Mouse (Mus musculus) heart, postnatal 14 days (tissue): ENCODE measurements around the gene Mettl26. TPM values are rescaled to one million over a fixed set of nuclear protein-coding genes. Genes with fewer than 3 reads are reported as not detected.

Experiments
- DNase-seq, 2 experiments: peaks; one replicate each; pipeline ENCODE4 v3.0.0; 2021 to 2022
- intact Hi-C: fragments of 180-260 bp; cut with DNase I; formaldehyde crosslinking; loops from one replicate; pipeline ENCODE4 v1.15.1; 2025
- total RNA-seq, 2 experiments: library from RNA; stranded (reverse); gene quantifications; 2 replicates each; pipeline ENCODE4 v1.2.3; 2021

Mettl26 gene
- total RNA-seq, 2 experiments from 2014 or later: 11.3 to 13.2 TPM

DNA sequence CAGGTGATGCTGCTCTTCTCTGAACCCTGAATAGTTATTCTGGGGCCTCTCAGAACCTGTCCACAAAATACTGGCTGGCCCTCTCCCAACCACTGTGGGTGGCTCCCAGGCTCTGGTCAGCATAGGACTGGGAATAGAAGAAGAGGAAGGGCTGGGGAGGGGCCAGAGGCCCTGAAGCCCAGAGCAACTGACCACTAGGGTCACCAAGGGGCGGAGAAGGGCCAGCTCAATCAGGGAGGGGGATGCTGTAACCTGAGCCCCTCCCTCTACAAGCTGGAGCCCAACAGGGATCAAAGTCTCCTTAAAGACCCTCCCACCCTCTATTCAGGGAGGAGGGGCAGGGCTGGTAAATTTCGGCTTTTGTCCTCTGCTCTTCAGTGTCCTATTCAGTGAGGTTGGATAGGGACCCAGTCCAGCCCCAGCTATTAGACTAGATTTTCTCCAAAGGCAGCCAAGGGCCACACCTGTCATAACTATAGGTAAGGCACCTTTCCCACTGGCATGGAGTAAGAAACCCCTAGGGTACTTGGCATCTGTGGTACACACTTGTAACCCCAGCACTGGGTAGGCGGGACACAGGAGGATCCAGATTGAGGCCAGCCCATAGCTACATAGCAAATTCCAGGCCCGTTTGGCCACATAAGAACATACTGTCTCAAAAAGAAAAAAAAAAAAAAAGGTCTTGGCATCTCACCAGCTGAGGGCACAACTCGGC is 5.5 kb downstream of the Mettl26 start, which contains the start of gene Wfikkn1:
Gene Wfikkn1 (minus strand): TSS at position 663 of the 715 bp plus-strand sequence.
- intact Hi-C loops: no loop called here
- DNase-seq: no peak

DNA sequence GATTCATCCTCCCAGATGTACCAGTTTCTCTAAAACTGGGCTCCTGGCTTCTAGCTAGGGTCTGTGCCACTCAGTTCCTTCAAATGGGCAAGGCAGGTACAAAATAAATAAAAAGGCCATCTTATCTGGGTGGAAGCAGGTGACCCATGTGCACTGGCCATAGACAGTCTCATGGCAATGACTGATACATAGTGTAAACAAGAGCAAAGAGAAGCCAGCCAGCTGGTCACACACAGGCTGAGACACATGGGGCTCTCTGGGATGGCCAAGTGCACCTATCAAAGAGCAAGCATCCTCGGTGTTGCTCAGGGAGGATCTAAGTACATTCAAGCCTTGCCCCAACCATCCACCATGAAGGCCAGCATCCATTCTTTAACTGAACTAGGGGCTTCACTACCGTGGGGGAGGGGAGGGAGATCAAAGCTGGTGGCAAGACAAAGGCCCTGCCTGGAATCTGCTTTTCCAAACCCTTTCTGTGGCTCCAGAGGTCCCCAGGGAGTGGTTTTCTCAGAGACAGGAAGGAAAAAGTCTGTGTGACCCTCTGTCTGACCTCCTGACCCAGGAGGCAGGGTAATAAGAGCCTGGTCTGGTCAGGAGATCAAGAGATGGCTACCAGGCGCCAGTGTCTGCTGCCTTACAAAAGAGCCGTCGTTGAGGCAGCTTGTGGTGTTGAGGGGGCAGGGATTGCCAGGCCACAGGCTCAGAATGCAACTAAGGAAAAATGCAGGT is 6.2 kb downstream of the Mettl26 start:
- no peak for DNase-seq
- intact Hi-C loops: no loop called here

DNA sequence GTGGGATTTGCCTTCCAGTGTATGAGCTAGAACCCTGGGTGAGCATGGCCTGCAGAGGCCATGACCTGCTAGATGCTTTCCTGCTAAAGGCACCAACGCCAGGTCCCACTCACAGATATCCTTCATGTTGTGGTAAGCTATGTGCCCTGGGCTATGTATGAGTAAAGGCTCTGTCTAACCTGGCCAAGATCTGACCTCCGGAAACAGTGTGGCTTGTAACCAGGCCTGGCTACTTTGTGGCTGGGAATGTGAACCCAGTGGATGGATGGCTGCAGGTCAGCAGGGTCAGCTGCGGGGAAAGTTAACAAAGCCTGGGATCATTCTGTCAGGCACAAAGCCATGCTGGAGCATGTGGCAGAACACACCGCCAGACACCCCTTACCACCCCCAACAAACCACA is 6.8 kb downstream of the Mettl26 start:
- intact Hi-C loops: no loop called here
- DNase-seq: no peak

DNA sequence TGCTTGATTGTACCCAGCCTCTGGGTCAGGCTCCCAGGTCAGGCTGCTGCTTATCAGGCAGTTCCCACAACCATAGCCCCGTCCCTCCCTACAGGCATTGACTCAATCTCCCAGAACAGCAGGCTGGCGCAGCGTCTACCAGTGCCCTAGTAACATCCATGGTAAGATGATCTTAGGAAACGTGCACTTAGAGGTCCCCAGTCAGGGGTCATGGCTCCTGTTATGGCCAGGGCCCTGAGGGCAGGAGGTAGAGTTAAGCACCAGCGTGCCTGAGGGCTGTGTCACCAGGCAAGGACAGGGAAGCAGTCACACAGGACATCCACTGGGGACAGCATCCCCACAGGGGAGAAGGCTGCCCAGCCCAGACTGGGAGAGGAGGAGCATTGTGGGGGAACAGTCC is 7.4 kb downstream of the Mettl26 start:
- no peak for DNase-seq
- intact Hi-C loops: no loop called here

DNA sequence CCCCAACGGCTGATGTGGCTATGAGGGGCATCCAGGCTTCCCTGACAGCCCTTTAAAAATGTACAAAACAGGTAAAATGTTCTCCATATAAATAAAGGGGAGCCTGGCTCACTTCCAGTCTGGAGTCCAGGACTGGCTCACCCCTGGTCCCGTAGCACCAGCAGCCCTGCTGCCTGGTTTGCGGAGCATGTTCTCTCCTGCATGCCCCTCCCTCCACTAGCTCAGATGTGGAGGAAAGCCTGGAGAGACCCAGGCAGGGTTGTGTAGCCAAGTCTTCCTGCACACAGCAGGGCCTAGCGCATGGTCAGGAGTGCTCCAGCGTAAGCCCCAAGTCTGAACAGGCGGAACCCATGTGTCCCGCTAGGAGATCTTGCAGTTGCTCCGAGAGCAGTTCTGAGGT is 8.4 kb downstream of the Mettl26 start:
- intact Hi-C loops: no loop called here
- DNase-seq: no peak

DNA sequence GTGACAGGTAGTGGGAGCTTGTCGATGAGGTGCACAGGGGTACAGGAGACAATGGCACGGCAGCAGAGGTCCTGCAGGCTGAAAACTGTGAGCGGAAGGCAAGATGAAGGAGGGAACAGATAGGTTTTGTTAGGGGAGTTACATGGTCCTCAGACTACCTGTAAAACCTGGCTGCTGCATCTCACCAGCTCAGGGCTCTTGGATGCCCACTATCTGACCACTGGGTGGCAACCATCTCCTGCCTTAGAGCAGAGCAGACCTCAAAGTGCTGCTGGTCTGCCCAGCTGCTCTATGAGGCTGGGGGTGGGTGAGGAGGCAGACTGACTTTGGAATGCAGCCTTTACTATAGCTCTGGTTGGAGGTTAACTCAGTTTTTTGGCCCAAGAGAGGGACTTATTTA is 8.9 kb downstream of the Mettl26 start:
- intact Hi-C loops: no loop called here
- no peak for DNase-seq

DNA sequence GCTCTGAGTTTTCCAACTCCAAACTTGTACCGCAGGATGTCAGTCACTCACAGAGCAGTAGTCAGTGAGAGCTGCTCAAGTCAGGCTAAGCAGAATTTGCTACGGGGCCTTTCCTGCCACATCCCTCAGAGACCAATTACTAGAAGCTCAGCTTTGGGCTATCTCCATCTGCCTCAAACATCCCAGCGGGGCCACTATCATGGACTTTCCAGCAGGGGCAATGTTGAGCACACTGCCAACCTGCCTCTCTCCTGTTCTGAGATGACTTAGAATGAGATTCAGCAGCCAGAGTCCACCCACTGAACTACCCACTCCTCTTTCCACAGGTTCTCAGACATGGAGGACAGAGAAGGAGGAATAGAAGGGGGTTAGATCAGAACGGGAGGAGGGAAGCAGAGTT is 10.8 kb downstream of the Mettl26 start:
- no peak for DNase-seq
- intact Hi-C loops: no loop called here

DNA sequence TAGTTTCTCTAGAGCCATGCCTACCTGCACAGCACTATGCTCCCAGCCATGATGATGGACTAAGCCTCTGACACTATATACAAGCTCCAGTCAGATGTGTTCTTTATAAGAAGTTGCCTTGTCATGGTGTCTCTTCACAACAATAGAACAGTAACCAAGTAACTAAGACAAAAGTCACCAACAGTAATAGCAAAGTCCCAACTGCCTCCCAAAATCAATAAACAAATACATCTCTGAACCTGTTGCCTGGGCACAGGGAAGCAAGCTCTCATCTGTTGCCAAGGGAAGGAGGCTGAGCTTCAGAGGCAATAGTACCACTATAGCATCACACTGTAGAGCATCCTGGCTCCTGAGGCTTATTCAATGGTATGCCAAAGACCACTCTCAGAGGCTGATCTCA is 11.9 kb downstream of the Mettl26 start:
- intact Hi-C loops: no loop called here
- no peak for DNase-seq

DNA sequence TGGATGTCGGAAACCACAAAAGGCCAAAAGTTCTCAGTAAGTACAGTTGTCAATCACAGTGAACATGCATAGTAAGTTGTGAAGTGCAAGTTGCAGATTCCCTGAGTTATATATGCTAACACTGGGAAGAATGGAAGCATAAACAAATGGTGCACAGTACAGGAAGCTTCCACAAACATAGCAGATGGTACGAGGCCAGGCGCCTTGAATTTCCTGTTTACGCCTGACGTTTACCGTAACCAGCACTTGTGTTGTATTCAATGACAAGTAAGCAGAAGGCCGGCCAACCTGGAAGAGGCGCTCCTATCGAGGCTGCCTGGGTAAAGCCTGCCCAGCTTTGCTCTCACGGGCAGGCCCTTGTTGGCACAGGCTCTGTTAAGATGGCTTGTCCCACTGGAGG is 12.6 kb downstream of the Mettl26 start:
- intact Hi-C loops: no loop called here
- no peak for DNase-seq

DNA sequence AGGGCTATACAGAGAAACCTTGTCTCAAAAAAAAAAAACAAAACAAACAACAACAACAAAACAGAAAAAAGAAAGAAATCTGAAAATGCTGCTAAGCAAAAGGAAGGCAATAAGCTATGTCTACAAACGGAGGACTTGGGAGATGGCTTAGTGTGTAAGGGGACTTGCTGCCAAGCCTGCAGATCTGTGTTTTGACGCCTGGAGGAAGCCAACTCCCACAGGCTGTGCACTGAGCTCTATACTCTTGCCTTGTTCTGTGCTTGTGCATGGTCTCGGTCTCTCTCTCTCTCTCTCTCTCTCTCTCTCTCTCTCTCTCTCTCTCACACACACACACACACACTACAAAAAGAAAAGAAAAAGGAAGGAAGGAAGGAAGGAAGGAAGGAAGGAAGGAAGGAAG is 14.0 kb downstream of the Mettl26 start:
- no peak for DNase-seq
- intact Hi-C loops: no loop called here

DNA sequence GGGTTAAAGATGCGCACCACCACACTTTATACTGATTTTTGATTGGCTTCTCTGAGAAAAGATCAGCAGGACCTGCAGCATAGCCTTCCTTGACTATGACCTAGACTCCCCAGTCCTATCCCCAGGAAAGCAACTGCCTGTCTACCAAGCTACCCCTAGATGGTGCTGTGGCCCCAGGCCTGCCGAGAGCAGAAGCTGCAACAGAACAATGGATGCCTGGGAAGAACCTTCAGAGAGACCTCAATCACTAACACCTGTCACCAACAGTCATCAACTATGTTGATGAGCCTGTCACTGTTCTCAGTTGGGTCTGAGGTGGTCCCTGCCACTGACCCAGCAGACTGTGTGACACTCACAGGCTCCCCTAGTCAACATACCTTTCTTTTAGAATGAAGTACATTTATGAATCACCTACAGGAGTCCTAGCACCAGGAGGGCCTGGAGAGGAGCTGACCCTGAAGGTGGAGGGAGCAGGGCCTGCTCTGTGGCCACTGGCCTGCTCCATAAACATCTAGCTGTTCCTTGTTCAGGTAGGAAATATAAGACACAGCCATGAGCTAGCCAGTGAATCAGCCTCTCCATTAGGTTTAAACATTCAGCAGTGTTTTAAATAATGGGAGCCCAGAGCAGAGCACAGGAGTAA is 19.2 kb downstream of the Mettl26 start:
- intact Hi-C loops: loop anchor here (1.0 to 5.0 kb wide), 4 partner anchors 33 to 198 kb away; partner anchors contain the start of genes Capn15 and Decr2
- peak; percentile 78 to 80 for DNase-seq

DNA sequence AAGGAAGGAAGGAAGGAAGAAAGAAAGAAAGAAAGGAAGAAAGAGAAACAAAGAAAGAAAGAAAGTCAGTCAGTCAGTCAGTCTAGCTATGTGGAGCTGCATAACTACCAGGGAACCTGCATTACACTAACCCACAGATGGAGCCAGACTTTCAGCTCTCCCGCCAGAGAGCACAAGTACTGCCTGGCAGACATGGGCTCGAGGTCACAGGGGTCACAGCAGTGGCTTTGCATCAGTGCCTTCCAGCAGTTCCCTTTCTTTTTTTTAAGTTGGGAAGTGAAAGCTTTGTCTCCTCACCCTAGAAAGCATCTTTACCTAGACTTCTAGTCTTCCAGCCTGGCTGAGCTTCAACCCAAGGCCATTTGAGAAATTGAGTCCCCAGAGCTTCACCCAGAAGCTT is 20.5 kb downstream of the Mettl26 start:
- peak in 1 of 2 experiments; percentile 33 for DNase-seq
- intact Hi-C loops: no loop called here

DNA sequence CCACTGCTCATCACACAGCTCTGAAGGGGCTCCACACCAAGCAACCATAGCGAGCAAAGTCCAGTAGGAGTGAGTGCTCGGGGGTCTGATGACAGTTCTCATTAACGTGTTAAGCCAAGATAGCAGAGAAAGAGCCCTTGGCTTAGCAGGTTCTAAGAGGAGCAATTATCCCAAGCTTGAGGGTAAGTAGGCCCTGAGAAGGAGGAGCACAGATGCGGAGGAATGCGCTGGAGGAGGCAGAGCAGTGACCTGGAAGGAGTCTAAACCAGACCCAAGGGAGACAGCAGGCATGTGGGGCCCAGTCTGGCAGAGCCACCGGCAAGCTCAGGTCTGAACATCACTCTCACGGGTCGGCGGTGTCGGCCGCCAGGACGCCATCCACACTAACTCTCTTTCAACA is 21.0 kb downstream of the Mettl26 start:
- intact Hi-C loops: loop anchor here (2.0 kb wide), 1 partner anchor 17 kb away; no protein-coding TSS in a partner anchor

DNA sequence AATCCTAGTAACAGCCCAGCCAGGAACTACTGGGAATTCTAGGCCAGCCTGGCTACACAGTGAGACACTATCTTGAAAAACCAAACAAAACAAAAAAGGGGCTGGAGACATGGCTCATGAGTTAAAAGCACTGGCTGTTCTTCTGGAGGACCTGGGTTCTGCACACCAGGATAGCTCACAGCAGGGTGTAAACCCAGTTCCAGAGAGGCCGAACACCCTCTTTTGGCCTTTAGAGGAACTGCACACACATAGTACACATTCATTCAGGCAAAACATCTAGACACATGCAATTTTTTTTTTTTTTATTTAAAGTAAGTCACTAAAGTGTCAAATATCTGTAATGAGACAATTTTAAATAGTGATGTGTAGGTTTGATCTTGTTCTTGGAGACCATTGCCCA is 25.3 kb downstream of the Mettl26 start:
- intact Hi-C loops: no loop called here

More for the DNA sequence above, 21.0 kb downstream of the Mettl26 start:
- no peak for DNase-seq

DNA sequence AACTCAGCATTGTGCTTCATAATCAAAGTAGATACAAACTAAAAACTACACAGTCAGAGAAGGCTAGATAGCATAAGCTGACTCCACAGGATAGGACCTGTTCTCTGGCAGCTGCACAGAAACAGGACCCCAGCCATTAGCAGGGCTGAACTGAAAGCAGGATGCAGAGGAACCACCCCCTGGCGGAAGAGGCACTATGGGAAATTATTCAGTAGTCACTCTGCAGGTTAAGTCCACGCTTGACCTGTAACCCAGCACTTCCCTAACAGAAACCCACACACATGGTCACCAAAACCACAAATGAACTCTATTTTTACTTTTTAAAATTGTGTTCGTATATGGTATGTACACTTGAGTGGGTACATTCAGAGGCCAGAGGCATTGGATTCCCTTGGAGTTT is 28.2 kb downstream of the Mettl26 start:
- intact Hi-C loops: no loop called here
- no peak for DNase-seq

More for the DNA sequence above, 25.3 kb downstream of the Mettl26 start:
- DNase-seq: no peak

DNA sequence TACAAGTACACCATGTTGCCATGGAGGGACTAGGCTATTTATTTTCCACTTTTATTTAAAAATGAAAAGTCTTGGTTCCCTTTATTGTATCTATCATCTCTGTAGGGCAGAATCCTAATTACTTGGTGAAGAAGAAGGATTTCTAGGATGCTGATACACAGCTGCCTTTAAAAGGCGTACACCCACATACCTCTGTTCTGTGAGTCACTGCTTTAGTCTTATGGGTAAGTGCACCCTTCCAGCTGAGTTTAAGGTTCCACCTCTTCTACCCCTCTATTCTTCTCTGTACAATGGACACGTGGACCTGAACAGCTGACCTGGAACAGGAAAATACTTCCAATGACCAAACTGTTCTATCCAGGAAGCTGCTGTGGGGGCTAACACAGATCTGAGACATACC is 32.8 kb downstream of the Mettl26 start:
- intact Hi-C loops: no loop called here
- DNase-seq: no peak

DNA sequence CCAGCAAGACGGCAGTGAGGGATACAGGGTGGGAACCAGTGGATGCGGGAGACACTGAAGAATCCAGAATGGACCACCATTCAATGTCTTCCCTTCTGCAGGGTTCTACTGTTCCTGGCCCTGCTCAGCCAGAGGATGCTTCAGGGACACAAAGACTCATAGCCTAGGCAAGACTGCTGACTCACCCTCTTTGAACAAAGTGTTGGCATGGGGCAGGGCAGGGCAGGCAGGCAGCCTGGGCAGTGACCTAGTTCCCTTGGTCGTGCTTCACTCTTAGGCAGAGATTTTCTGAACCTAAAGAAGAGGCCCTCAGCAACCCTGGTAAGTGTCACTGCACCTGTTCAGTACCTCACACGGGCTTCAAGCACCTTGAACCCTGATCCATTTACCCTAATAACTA is 36.9 kb downstream of the Mettl26 start:
- intact Hi-C loops: loop anchor here (2.0 kb wide), 1 partner anchor 15 kb away; no protein-coding TSS in a partner anchor

DNA sequence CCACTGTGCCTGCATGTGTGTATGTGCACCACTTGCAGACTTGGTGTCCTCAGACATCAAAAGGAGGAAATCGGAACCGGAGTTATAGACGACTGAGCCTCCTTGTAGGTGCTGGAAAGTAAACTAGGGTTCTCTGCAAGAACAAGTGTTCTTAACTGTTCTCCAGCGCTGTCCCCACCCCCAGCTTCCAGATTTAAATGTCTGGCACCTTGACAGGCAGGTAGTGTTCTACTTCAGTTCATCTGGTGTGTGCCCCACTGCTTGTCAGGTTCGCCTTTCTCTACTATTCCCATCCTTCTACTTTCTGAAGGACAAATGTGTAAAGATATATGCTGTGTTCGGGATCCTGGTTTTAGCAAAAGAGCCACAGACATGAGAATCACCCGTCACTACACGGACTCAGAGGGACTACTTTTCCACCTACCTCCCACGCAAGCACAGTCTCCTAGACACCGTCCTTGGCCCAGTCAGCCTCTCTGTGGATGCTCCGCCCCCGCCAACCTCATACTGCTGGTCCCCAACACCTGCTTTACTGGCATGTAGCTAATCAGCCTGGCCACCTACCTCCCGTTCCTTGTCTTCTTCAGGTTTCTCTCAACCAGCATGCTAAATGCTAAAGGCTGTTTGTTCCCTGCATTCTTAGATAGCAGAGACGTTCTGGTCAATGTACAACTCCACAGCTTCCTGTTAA is 38.5 kb downstream of the Mettl26 start:
- no peak for DNase-seq
- intact Hi-C loops: loop anchor here (2.0 kb wide), 1 partner anchor 17 kb away; no protein-coding TSS in a partner anchor

More for the DNA sequence above, 36.9 kb downstream of the Mettl26 start:
- peak; percentile 22 to 30 for DNase-seq

DNA sequence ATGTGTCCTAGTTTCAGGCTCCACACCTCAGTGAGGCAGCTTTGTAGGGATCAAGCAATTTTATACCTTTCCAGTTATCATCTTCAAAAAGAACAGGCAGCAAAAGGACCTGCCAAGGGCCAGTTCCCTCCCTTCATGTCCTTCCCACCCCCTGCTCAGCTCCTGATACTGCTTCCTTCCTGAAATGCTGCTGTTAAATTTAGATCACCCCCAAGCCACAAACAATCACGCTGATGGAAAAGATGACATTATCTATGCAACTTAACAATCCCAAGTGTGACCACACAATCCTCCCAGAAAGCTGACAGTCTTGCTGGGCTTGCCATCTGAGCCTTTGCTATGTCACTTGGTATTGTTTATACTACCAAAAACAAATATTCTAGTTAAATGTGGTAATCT is 39.0 kb downstream of the Mettl26 start:
- intact Hi-C loops: loop anchor here (2.0 kb wide), 1 partner anchor 17 kb away; no protein-coding TSS in a partner anchor
- DNase-seq: peak in 1 of 2 experiments; percentile 18

DNA sequence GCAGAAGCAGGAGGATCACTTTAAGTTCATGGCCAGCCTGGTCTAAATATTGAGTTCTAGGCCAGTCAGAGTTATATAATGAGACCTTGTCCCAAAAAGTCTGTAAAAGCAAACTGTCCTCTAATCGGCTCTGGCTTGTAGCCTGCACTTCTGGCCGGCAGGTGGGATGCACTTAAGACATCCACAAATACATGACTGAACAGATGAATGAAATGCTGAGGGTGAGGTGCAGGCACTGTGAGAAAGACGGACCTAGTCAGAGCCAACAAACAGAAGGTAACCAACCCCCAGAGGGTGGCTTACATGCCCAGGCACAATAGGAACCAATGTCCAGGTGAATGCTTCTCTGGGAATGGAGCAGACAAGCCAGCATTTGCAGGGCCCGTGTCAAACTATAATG is 39.4 kb downstream of the Mettl26 start:
- no peak for DNase-seq
- intact Hi-C loops: no loop called here
